Mouse (Mus musculus): ENCODE data around the gene Rab3il1. TPM values are rescaled to one million over a fixed set of nuclear protein-coding genes. Genes with fewer than 3 reads are reported as not detected.

The Rab3il1 gene
- total RNA-seq, 2 experiments from 2014 or later, result 9.7 to 10.4 TPM

DNA sequence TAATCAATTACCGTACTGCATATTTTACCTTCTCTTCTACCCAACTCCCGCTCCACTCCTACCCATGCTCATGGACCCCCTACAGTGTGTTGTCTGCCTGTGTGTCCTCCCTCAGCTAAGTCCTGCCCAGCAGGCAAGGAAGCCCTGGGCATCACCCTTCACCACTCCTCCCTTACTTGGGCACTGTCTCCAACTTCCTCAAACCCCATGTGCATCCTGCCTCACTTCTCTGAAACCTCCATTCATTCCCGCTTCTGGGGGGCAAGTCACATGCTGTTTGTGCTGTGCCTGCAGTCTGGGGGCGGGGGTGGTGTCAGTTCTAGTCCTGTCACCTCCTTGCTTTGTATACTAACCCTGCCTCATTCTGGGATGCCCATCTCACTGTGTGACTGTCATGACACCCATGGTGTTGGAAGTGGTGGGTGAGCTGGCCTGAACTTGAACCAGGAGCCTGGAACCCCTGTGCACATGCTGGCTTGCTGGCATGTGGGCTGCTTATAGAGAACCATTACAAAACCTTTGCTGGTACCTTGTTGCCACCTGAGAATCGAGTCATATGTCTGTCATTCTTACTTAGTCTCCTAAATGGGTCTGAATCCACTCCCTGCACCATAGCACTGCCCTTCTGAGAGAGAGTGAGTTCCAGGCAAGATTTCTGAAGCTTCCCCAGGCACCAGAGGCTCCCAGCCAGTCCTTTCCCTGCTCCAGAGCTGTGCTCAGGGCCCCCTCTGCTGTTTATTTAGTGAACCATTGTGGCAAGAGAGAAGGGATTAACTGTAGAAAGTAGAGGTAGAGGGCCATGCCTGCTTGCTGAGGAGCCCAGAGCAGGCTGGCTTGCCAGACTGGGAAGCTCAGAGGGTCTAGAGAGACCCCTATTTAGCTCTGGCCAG, 21.2 kb downstream of the Rab3il1 start:
- peak; percentile 90 for TF ChIP-seq CTCF (conservative IDR thresholded peaks at IDR 0.05)
- DNase-seq (ENCODE audit: low spot score in 2 of 2), result peak; percentile 63 to 68
- H3K27ac ChIP-seq, result peak overlapping the region; percentile 57; the same call in 1 of the 2 replicates
- H3K4me3 ChIP-seq, result no peak overlapping the region

DNA sequence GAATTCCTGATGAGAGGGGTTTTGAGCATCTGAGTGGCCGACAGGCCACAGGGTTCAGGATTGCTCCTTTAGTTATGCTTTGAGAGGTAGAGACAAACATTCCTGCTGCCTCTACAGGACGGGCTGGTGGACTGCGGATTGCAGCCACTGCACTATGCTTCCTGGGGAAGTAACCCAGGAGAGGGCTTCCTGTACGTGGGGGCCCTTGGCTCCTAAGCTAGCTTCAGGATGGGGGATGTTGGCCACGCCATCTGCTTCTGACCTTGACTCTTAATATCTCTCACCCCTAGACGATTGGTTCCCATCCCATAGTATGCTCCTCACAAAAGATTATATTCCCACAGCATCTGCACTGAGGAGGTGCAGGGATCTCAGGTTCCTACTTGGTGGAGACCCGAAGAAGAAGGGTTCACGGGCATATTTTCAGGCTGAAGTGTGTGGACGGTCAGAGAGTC, 21.9 kb downstream of the Rab3il1 start:
- no peak for DNase-seq (ENCODE audit: low spot score in 2 of 2)
- no peak for TF ChIP-seq CTCF (conservative IDR thresholded peaks at IDR 0.05)
- H3K4me3 ChIP-seq, result no peak overlapping the region
- H3K27ac ChIP-seq, result peak overlapping the region; percentile 57; the same call in 1 of the 2 replicates

DNA sequence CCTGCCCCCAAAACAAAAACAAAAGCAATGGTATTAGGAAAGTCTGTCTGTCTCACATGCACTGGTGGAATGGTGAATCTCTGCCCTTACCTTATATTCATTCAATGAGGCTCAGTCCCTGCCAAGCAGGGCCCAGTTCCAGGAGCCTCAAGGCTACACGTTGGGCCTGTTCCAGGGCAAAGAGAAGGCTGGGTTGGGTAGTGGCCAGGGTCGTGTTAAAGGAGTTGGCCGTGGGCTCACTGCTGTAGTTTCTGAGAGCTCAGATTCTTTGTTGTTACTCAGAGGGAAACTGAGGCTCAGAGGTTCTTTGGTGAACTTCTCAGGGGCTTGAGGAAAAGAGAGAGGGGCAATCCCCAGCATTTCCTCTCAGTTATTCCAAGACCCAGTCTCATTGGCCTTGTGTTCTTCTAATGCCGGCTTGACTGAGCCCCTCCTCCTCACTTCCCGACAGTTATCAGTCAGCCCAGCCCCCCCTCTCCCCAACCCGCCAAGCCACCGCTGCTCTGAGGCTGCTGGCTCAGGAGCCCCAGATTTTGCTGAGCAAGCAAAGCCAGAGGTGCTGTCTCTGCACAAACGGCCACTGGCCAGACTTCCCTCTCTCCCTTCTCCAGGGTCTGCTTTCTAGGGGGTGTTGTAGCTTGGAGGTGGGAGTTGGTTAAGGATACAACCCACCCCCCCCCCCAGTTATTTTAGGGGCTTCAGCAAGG, 23.9 kb downstream of the Rab3il1 start:
- DNase-seq (ENCODE audit: low spot score in 2 of 2), result peak in 1 of 2 experiments; percentile 60

DNA sequence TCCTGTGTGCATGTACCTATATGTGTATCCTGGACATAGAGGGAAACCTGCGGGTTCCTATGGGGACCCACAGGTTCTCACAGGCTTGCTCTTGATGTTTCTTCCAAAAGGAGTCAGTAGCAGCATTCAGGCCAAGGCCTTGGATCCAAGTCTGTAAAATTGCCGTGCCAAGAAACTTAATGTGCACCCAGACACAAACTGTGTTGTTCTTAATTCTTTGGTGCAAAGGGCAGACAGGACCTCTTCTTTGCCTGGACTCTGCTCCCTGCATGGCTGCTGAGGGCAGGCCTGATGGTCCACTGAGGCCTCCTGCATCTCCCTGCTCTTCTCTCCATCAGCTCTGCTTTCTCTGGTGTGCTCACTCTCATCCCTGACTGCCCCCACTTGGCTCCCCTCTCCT, 28.3 kb downstream of the Rab3il1 start:
- Histone ChIP-seq H3K27ac (peak overlapping the region; percentile 51; the same call in 1 of the 2 replicates), H3K4me3 (no peak overlapping the region)
- no peak for DNase-seq (ENCODE audit: low spot score in 2 of 2)
- TF ChIP-seq CTCF (conservative IDR thresholded peaks at IDR 0.05), result no peak

More for the DNA sequence above, 23.9 kb downstream of the Rab3il1 start:
- H3K4me3 ChIP-seq, result no peak overlapping the region
- TF ChIP-seq CTCF (conservative IDR thresholded peaks at IDR 0.05), result no peak
- peak overlapping the region; percentile 77; the same call in 1 of the 2 replicates for H3K27ac ChIP-seq

DNA sequence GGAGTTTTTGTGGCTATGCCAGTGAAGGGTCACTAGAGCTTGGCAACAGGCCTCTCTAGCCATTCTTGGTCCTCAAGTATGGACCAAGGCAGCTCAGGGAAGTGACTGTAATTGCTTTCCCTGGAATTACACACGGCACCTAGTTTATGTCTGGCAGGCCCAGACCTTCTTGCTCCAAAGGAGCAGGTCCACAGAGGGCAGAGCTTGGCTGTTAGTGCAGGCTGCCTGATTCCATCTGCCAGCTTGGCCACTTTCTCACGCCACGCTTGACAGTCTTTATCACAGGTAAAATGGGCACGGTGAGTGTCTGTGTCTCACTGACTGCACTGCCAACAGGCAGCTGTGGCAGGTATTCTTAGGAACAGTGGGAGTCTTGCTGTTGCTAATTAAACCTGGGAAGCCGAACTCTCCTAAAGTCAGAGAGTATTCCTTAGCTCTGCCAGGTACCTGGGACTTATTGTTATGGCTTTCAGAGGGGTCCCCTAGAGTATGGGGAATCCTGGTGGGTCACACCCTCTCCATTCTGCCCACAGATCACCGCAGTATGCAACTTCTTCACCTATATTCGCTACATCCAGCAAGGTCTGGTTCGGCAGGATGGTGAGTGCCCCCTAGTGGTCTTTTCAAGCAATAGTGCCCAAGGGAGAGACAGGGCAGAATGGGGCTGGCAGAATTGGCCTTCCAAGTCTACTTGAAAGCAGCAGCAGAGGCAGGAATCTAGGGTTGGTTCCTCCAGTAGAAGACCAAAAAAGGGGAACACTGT, 31.9 kb downstream of the Rab3il1 start:
- peak; percentile 92 for TF ChIP-seq CTCF (conservative IDR thresholded peaks at IDR 0.05)
- DNase-seq (ENCODE audit: low spot score in 2 of 2), result peak; percentile 45 to 69
- no peak overlapping the region; the same call in 1 of the 2 replicates for H3K27ac ChIP-seq
- no peak overlapping the region for H3K4me3 ChIP-seq

DNA sequence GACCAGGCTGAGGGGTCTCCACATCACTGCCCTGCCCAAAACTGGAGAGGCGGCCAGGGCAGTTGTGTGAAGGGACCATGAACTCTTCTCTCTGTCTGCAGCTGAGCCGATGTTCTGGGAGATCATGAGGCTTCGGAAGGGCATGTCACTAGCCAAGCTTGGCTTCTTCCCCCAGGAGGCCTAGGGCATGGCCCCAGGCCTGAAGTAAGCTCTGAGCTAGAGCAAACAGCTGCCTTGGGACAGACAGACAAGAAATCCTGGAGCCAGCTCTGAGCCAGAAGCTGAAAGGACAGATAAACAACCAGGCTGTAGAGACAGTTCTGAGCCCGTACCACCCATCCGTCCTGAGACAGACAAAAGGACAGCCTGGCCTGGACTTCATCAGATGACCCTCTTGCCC, 32.9 kb downstream of the Rab3il1 start:
- H3K27ac ChIP-seq, result no peak overlapping the region
- DNase-seq (ENCODE audit: low spot score in 2 of 2), result no peak
- no peak overlapping the region for H3K4me3 ChIP-seq
- no peak for TF ChIP-seq CTCF (conservative IDR thresholded peaks at IDR 0.05)

- DNase-seq (ENCODE audit: low spot score in 2 of 2), result peak; percentile 64 to 87
- TF ChIP-seq CTCF (conservative IDR thresholded peaks at IDR 0.05), result peak; percentile 94
- no peak overlapping the region for H3K27ac ChIP-seq
- no peak overlapping the region for H3K4me3 ChIP-seq
Observed at GRCm38 (mm10) chr19:10034785-10035447, 33.4 kb downstream of the Rab3il1 start.

DNA sequence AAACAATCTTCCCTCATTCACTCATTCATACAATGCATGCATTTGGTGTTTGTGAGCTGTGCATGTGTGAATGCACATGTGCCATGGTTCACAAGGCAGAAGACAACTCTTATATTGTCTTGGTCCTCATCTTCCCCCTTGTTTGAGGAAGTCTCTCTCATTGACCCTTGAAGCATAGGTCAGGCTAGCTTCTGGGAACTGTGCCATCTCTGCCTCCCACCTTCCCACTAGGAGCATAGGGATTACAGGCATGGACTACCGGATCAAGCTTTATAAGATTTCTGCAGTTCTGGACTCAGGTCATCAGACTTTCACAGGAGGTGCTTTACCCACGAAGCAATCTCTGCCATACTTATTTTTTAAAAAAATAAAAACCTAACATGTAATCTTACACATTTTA, 36.1 kb downstream of the Rab3il1 start:
- no peak for TF ChIP-seq CTCF (conservative IDR thresholded peaks at IDR 0.05)

GRCm38 (mm10) chr19:10038364-10038763, 36.9 kb downstream of the Rab3il1 start:
- H3K4me3 ChIP-seq, result no peak overlapping the region
- DNase-seq (ENCODE audit: low spot score in 2 of 2), result no peak

More for the DNA sequence above, 36.1 kb downstream of the Rab3il1 start:
- Histone ChIP-seq H3K4me3 (no peak overlapping the region), H3K27ac (no peak overlapping the region)
- no peak for DNase-seq (ENCODE audit: low spot score in 2 of 2)

DNA sequence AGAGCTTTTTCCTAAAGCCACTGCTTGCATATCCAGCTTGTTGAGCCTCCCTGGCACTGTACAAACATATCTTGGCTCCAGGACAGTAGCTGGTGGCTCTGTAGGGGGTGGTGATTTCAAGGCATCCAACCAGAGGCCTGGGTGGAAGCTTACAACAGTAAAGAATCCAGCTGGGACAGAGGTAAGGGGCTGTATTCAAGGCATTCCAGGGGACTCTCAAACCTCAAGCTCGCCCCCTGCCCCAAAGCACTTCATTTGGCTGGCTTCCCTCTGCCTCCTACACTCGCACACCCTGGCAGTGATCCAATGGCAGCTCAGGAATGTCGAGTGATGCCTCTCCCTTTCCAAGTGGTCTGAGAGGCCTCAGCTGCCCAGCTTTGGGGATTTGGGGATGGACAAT, 37.4 kb downstream of the Rab3il1 start:
- DNase-seq (ENCODE audit: low spot score in 2 of 2), result no peak
- no peak overlapping the region for H3K4me3 ChIP-seq
- TF ChIP-seq CTCF (conservative IDR thresholded peaks at IDR 0.05), result no peak
- no peak overlapping the region for H3K27ac ChIP-seq

More at GRCm38 (mm10) chr19:10038364-10038763, 36.9 kb downstream of the Rab3il1 start:
- no peak overlapping the region for H3K27ac ChIP-seq
- no peak for TF ChIP-seq CTCF (conservative IDR thresholded peaks at IDR 0.05)

DNA sequence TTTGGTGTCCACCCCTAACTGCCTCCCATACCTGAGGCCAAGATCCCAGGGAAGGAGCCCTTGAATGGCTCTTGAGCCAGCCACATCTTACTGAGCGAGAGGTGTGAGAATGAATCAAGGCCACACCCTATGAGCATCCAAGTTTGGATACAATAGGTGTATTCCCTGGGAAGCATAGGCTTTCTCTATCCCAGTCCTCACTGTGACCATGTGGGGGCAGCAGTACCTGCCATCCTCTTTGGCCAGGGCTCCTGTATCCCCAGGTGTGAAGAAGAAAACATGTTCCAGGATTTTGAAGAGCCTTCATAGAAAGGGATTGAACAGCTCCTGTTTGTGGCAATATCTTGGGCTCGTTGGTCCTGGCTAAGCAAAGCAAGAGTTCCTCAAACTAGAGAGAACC, 38.1 kb downstream of the Rab3il1 start:
- H3K27ac ChIP-seq, result no peak overlapping the region
- H3K4me3 ChIP-seq, result no peak overlapping the region
- DNase-seq (ENCODE audit: low spot score in 2 of 2), result no peak
- peak; percentile 53 for TF ChIP-seq CTCF (conservative IDR thresholded peaks at IDR 0.05)

DNA sequence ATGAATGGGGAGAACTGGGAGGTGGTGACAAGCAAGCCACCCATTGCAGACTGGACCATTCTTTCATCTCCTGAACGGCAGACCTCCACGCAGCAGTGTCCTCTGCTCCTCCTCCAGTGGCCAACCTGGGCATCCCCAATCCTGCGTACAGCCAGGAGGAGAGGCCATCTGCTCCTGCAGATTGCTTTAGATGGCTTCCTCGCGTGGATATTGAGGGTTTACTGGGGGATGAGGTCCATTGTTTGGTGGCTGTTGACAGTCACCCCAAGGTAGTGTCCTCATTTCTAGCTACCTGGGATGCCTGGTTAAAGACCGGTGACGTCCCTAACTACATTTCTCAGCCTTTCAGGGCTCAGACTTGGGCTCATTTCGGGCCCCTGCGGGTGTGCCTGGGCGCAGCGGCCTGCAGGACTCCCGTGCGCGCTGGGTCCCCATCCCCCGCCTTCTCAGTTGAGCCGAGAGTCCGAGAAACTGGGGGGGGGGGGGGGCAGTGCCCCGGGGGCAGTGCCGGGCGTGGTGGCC, 39.5 kb downstream of the Rab3il1 start:
- no peak for TF ChIP-seq CTCF (conservative IDR thresholded peaks at IDR 0.05)
- H3K27ac ChIP-seq, result peak overlapping the region; percentile 92

More for the DNA sequence above, 39.5 kb downstream of the Rab3il1 start:
- H3K4me3 ChIP-seq, result peak overlapping the region; percentile 87
- peak in 1 of 2 experiments; percentile 29 for DNase-seq (ENCODE audit: low spot score in 2 of 2)
